Mouse (Mus musculus) pancreas, adult 10 weeks (tissue): ENCODE results near the gene Krtap13. TPM values are rescaled to one million over a fixed set of nuclear protein-coding genes. Genes with fewer than 3 reads are reported as not detected.

Experiments
- polyA plus RNA-seq: library from polyadenylated mRNA; stranded (reverse); fragments of 350-450 nt; fragmentation: Illumina TruSeq; extraction: RNeasy Lipid Tissue Mini Kit (QIAGEN cat#74804); gene quantifications from one replicate; pipeline ENCODE4 v1.2.3, GENCODE M21; 2015; ENCODE audit warnings: low read depth, low replicate concordance; ENCODE audit not compliant: insufficient read depth

Gene Krtap13
- polyA plus RNA-seq, result not detected

GRCm38 (mm10) chr16:88751535-88751934, at the start of gene Krtap13:
TSS of gene Krtap13 (minus strand) at chr16:88751635.

GRCm38 (mm10) chr16:88777596-88777995, 26.2 kb upstream of the Krtap13 start, which contains the start of gene Gm5965:
TSS of gene Gm5965 (plus strand) at chr16:88777896.

GRCm38 (mm10) chr16:88774106-88774505, 22.7 kb upstream of the Krtap13 start, which contains the start of gene 2310057N15Rik:
TSS of gene 2310057N15Rik (minus strand) at chr16:88774206.

GRCm38 (mm10) chr16:88758547-88758946, 7.1 kb upstream of the Krtap13 start, which contains the start of gene 2310034C09Rik:
TSS of gene 2310034C09Rik (plus strand) at chr16:88758847.

GRCm38 (mm10) chr16:88728812-88729275, 22.6 kb downstream of the Krtap13 start, which contains the start of gene Krtap13-1:
TSS of gene Krtap13-1 (plus strand) at chr16:88728862.

GRCm38 (mm10) chr16:88707496-88708012, 43.9 kb downstream of the Krtap13 start, which contains the start of gene 2310061N02Rik:
TSS of gene 2310061N02Rik (minus strand) at chr16:88707962.

Other genes starting within 250 kb of the Krtap13 start
- not detected for gene Cldn17, start 244.7 kb downstream of the Krtap13 start, polyA plus RNA-seq
- gene Cldn8, start 188.5 kb downstream of the Krtap13 start, polyA plus RNA-seq, result 2.2 TPM
- gene Krtap24-1, start 139.4 kb downstream of the Krtap13 start, polyA plus RNA-seq, result not detected
- gene 2310079G19Rik, start 124.0 kb downstream of the Krtap13 start, polyA plus RNA-seq, result not detected
- gene Krtap26-1, start 103.8 kb downstream of the Krtap13 start, polyA plus RNA-seq, result not detected
- not detected for gene Krtap27-1, start 80.0 kb downstream of the Krtap13 start, polyA plus RNA-seq
- not detected for gene 2310061N02Rik, start 43.7 kb downstream of the Krtap13 start, polyA plus RNA-seq
- not detected for gene Krtap13-1, start 22.8 kb downstream of the Krtap13 start, polyA plus RNA-seq
- gene 2310034C09Rik, start 7.2 kb upstream of the Krtap13 start, polyA plus RNA-seq, result not detected
- gene 2310057N15Rik, start 22.6 kb upstream of the Krtap13 start, polyA plus RNA-seq, result not detected
- not detected for gene Gm5965, start 26.3 kb upstream of the Krtap13 start, polyA plus RNA-seq
- not detected for gene Gm20741, start 60.6 kb upstream of the Krtap13 start, polyA plus RNA-seq
- gene Krtap15, start 68.6 kb upstream of the Krtap13 start, polyA plus RNA-seq, result not detected
- gene Krtap14, start 74.5 kb upstream of the Krtap13 start, polyA plus RNA-seq, result not detected
- not detected for gene Krtap19-1, start 117.8 kb upstream of the Krtap13 start, polyA plus RNA-seq
- gene Krtap19-2, start 122.6 kb upstream of the Krtap13 start, polyA plus RNA-seq, result not detected
- gene Krtap19-3, start 126.4 kb upstream of the Krtap13 start, polyA plus RNA-seq, result not detected
- gene Krtap19-4, start 133.5 kb upstream of the Krtap13 start, polyA plus RNA-seq, result not detected
- gene Krtap19-5, start 144.8 kb upstream of the Krtap13 start, polyA plus RNA-seq, result not detected
- not detected for gene Krtap19-9b, start 180.6 kb upstream of the Krtap13 start, polyA plus RNA-seq
- not detected for gene Krtap16-3, start 211.2 kb upstream of the Krtap13 start, polyA plus RNA-seq